Mouse (Mus musculus): ENCODE measurements around the gene Amer2. TPM values are rescaled to one million over a fixed set of nuclear protein-coding genes. Genes with fewer than 3 reads are reported as not detected.

The Amer2 gene
- total and polyA plus RNA-seq, 2 experiments, result 0.24 to 0.28 TPM

GRCm38 (mm10) chr14:60392202-60392601 lies 19.1 kb downstream of the Amer2 start:
- H3K4me1 ChIP-seq (ENCODE audit: control insufficient read depth, insufficient read depth, low read length), result peaks cover 4% of the 10 kb centered on the region
- 79% methylated on average over 2 of the region's 2 CpGs for WGBS
- H3K79me2 ChIP-seq (ENCODE audit: control insufficient read depth, insufficient read depth, low read length), result no peaks in the 10 kb centered on the region
- no peak for DNase-seq (ENCODE audit: extremely low read depth, low read depth, low spot score)
- no peak overlapping the region for H3K4me3 ChIP-seq (ENCODE audit: insufficient read depth, low read depth, low read length)
- H3K27me3 ChIP-seq (ENCODE audit: control insufficient read depth, insufficient read depth, low read length), result no peaks in the 10 kb centered on the region
- no peak overlapping the region for H3K9ac ChIP-seq (ENCODE audit: low read depth, low read length)
- TF ChIP-seq POLR2A (IDR thresholded peaks at IDR 0.05; ENCODE audit: extremely low read depth, insufficient read depth, low read length) (no peak), CTCF (IDR thresholded peaks at IDR 0.05; ENCODE audit: low read depth, low read length) (no peak)
- no peak overlapping the region for H3K27ac ChIP-seq (replicated peaks; ENCODE audit: insufficient read depth, low read depth, low read length)
- H3K36me3 ChIP-seq (ENCODE audit: control insufficient read depth, insufficient read depth, low read length), result no peaks in the 10 kb centered on the region

DNA sequence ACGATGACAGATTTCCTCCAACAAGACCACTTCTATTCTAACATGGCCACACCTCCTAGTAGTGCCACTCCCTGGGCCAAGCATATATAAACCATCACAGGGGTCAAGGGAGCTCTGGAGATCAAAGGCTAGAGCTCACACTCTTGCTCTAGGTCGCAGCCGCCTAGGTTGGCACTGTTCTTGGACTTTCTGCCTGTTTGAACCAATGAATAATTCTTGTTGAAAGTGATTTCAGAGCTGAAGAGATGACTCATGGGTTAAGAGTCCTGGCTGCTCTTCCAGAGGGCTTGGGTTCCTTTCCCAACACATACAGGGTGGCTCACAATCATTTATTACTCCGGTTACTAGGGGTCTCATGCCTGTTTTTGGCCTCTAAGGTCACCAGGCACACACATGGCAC lies 24.3 kb downstream of the Amer2 start:
- Histone ChIP-seq H3K27ac (replicated peaks; ENCODE audit: insufficient read depth, low read depth, low read length) (no peak overlapping the region), H3K79me2 (ENCODE audit: control insufficient read depth, insufficient read depth, low read length) (no peaks in the 10 kb centered on the region), H3K36me3 (ENCODE audit: control insufficient read depth, insufficient read depth, low read length) (no peaks in the 10 kb centered on the region), H3K9ac (ENCODE audit: low read depth, low read length) (no peak overlapping the region), H3K4me1 (ENCODE audit: control insufficient read depth, insufficient read depth, low read length) (no peaks in the 10 kb centered on the region), H3K4me3 (ENCODE audit: insufficient read depth, low read depth, low read length) (no peak overlapping the region), H3K27me3 (ENCODE audit: control insufficient read depth, insufficient read depth, low read length) (no peaks in the 10 kb centered on the region)
- TF ChIP-seq POLR2A (IDR thresholded peaks at IDR 0.05; ENCODE audit: extremely low read depth, insufficient read depth, low read length) (no peak), CTCF (IDR thresholded peaks at IDR 0.05; ENCODE audit: low read depth, low read length) (no peak)
- no peak for DNase-seq (ENCODE audit: extremely low read depth, low read depth, low spot score)
- 74% methylated on average over 4 of the region's 4 CpGs for WGBS

DNA sequence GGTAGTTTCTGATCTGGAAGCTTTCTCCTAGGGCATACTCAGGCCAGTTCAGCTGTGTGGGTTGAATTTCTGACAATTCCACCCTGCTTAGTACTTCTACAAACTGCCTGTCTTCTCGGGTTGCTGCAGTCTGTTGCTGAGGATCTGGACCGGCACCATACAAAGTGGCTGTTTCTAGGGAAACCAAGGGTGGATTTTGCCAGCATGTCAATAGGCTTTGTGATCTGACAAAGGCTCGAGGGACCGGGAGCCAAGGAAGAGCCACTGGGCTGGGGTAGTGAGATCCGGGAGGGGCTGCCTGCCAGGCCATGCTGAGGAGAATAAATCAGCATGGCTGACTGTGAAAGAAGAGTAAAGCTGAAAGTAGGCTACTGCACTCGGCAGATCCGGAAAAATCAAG lies 25.8 kb downstream of the Amer2 start:
- H3K36me3 ChIP-seq (ENCODE audit: control insufficient read depth, insufficient read depth, low read length), result no peaks in the 10 kb centered on the region
- H3K9ac ChIP-seq (ENCODE audit: low read depth, low read length), result no peak overlapping the region
- no peaks in the 10 kb centered on the region for H3K4me1 ChIP-seq (ENCODE audit: control insufficient read depth, insufficient read depth, low read length)
- no peak for DNase-seq (ENCODE audit: extremely low read depth, low read depth, low spot score)
- no peak overlapping the region for H3K4me3 ChIP-seq (ENCODE audit: insufficient read depth, low read depth, low read length)
- H3K79me2 ChIP-seq (ENCODE audit: control insufficient read depth, insufficient read depth, low read length), result no peaks in the 10 kb centered on the region
- H3K27me3 ChIP-seq (ENCODE audit: control insufficient read depth, insufficient read depth, low read length), result no peaks in the 10 kb centered on the region
- 63% methylated on average over 7 of the region's 7 CpGs for WGBS
- H3K27ac ChIP-seq (replicated peaks; ENCODE audit: insufficient read depth, low read depth, low read length), result no peak overlapping the region
- TF ChIP-seq CTCF (IDR thresholded peaks at IDR 0.05; ENCODE audit: low read depth, low read length) (no peak), POLR2A (IDR thresholded peaks at IDR 0.05; ENCODE audit: extremely low read depth, insufficient read depth, low read length) (no peak)

GRCm38 (mm10) chr14:60403228-60403627 lies 30.2 kb downstream of the Amer2 start:
- Histone ChIP-seq H3K36me3 (ENCODE audit: control insufficient read depth, insufficient read depth, low read length) (no peaks in the 10 kb centered on the region), H3K27ac (replicated peaks; ENCODE audit: insufficient read depth, low read depth, low read length) (no peak overlapping the region), H3K4me1 (ENCODE audit: control insufficient read depth, insufficient read depth, low read length) (no peaks in the 10 kb centered on the region), H3K79me2 (ENCODE audit: control insufficient read depth, insufficient read depth, low read length) (no peaks in the 10 kb centered on the region), H3K9ac (ENCODE audit: low read depth, low read length) (no peak overlapping the region), H3K4me3 (ENCODE audit: insufficient read depth, low read depth, low read length) (no peak overlapping the region), H3K27me3 (ENCODE audit: control insufficient read depth, insufficient read depth, low read length) (no peaks in the 10 kb centered on the region)
- WGBS, result 93% methylated on average over 2 of the region's 2 CpGs
- TF ChIP-seq CTCF (IDR thresholded peaks at IDR 0.05; ENCODE audit: low read depth, low read length) (no peak), POLR2A (IDR thresholded peaks at IDR 0.05; ENCODE audit: extremely low read depth, insufficient read depth, low read length) (no peak)
- no peak for DNase-seq (ENCODE audit: extremely low read depth, low read depth, low spot score)

- DNase-seq (ENCODE audit: extremely low read depth, low read depth, low spot score), result no peak
- Histone ChIP-seq H3K4me3 (ENCODE audit: insufficient read depth, low read depth, low read length) (no peak overlapping the region), H3K36me3 (ENCODE audit: control insufficient read depth, insufficient read depth, low read length) (no peaks in the 10 kb centered on the region), H3K9ac (ENCODE audit: low read depth, low read length) (no peak overlapping the region), H3K27ac (replicated peaks; ENCODE audit: insufficient read depth, low read depth, low read length) (no peak overlapping the region), H3K4me1 (ENCODE audit: control insufficient read depth, insufficient read depth, low read length) (0 out of 2 replicates have a peak, but pooled peaks cover 2% of the 10 kb centered on the region), H3K27me3 (ENCODE audit: control insufficient read depth, insufficient read depth, low read length) (no peaks in the 10 kb centered on the region), H3K79me2 (ENCODE audit: control insufficient read depth, insufficient read depth, low read length) (no peaks in the 10 kb centered on the region)
- TF ChIP-seq CTCF (IDR thresholded peaks at IDR 0.05; ENCODE audit: low read depth, low read length) (no peak), POLR2A (IDR thresholded peaks at IDR 0.05; ENCODE audit: extremely low read depth, insufficient read depth, low read length) (no peak)
- WGBS, result 87% methylated on average over 2 of the region's 2 CpGs
These were observed 32.8 kb downstream of the Amer2 start for GRCm38 (mm10) chr14:60405829-60406228.

- Histone ChIP-seq H3K4me3 (ENCODE audit: insufficient read depth, low read depth, low read length) (no peak overlapping the region), H3K4me1 (ENCODE audit: control insufficient read depth, insufficient read depth, low read length) (0 out of 2 replicates have a peak, but pooled peaks cover 2% of the 10 kb centered on the region), H3K9ac (ENCODE audit: low read depth, low read length) (no peak overlapping the region), H3K27me3 (ENCODE audit: control insufficient read depth, insufficient read depth, low read length) (no peaks in the 10 kb centered on the region), H3K79me2 (ENCODE audit: control insufficient read depth, insufficient read depth, low read length) (no peaks in the 10 kb centered on the region), H3K27ac (replicated peaks; ENCODE audit: insufficient read depth, low read depth, low read length) (no peak overlapping the region), H3K36me3 (ENCODE audit: control insufficient read depth, insufficient read depth, low read length) (no peaks in the 10 kb centered on the region)
- 80% methylated on average over 5 of the region's 5 CpGs for WGBS
- TF ChIP-seq CTCF (IDR thresholded peaks at IDR 0.05; ENCODE audit: low read depth, low read length) (no peak), POLR2A (IDR thresholded peaks at IDR 0.05; ENCODE audit: extremely low read depth, insufficient read depth, low read length) (no peak)
- DNase-seq (ENCODE audit: extremely low read depth, low read depth, low spot score), result no peak
These were observed 33.5 kb downstream of the Amer2 start for GRCm38 (mm10) chr14:60406543-60406942.
